Mouse (Mus musculus) kidney, postnatal 0 days (tissue): Measurements from ENCODE around the gene Mrpl39. TPM values are rescaled to one million over a fixed set of nuclear protein-coding genes. Genes with fewer than 3 reads are reported as not detected.

Experiments
- ATAC-seq: fragments of 200-750 bp; cut with Nextera tagmentation; replicated peaks from 2 replicates; pipeline ENCODE4 v1.8.0; 2017; ENCODE audit warnings: low read depth, moderate number of reproducible peaks, moderate TSS enrichment, moderate library complexity; ENCODE audit not compliant: low FRiP score
- DNase-seq: peaks from one replicate; pipeline ENCODE4 v3.0.0-alpha.2; 2016; ENCODE audit warnings: low spot score
- H3K27ac ChIP-seq: fragments of 300-500 bp; sonication (generic); 2 replicates; pipeline ENCODE4 v1.5.1; 2014; ENCODE audit warnings: mild to moderate bottlenecking
- H3K27me3 ChIP-seq: fragments of 300-500 bp; sonication (generic); 2 replicates; pipeline ENCODE4 v1.6.1; 2014; ENCODE audit warnings: low read length, mixed read lengths; ENCODE audit not compliant: insufficient read depth
- H3K36me3 ChIP-seq: fragments of 300-500 bp; sonication (generic); 2 replicates; pipeline ENCODE4 v1.6.1; 2014; ENCODE audit warnings: low read length, mixed read lengths; ENCODE audit not compliant: insufficient read depth
- H3K4me1 ChIP-seq: fragments of 300-500 bp; sonication (generic); replicated peaks from 2 replicates; pipeline ENCODE4 v1.6.1; 2014; ENCODE audit warnings: antibody characterized with exemption, low read length, mixed read lengths; ENCODE audit not compliant: insufficient read depth
- H3K4me2 ChIP-seq: fragments of 300-500 bp; sonication (generic); 2 replicates; pipeline ENCODE4 v1.6.1; 2014; ENCODE audit warnings: mild to moderate bottlenecking, low read length, moderate library complexity, mixed read lengths
- H3K4me3 ChIP-seq: fragments of 300-500 bp; sonication (generic); replicated peaks from 2 replicates; pipeline ENCODE4 v1.5.1; 2014; ENCODE audit warnings: low read depth, low read length
- H3K9ac ChIP-seq: fragments of 300-500 bp; sonication (generic); 2 replicates; pipeline ENCODE4 v1.6.1; 2014; ENCODE audit warnings: low read depth, low read length
- H3K9me3 ChIP-seq: fragments of 300-500 bp; sonication (generic); replicated peaks from 2 replicates; pipeline ENCODE4 v1.6.1; 2016; ENCODE audit warnings: low read length, inconsistent platforms, mixed read lengths
- CTCF ChIP-seq: IDR thresholded peaks from 2 replicates; pipeline ENCODE4 v1.5.1; 2016; ENCODE audit warnings: antibody characterized with exemption, low read depth, mild to moderate bottlenecking, moderate library complexity
- WGBS: fragments of 180-500 bp; shearing (Covaris S2); extraction: QIAGEN DNeasy Blood & Tissue Kit; methylation state at CpG from one replicate; pipeline ENCODE4 v1.1.7; 2014; 5-methylcytosine and 5-hydroxymethylcytosine counted together
- polyA plus RNA-seq: library from polyadenylated mRNA; unstranded; fragments of >200 nt; fragmentation: Nextera tagmentation; extraction: Ambion mirVana; gene quantifications from 2 replicates; pipeline ENCODE4 v1.2.1, GENCODE M21; 2015

Gene Mrpl39
- polyA plus RNA-seq, 1 experiment from 2014 or later, result 45.5 TPM

GRCm38 (mm10) chr16:84703129-84703768 is 32.3 kb downstream of the Mrpl39 start:
- no peak for TF ChIP-seq CTCF
- Histone ChIP-seq H3K27me3 (no peaks in the 10 kb centered on the region), H3K4me2 (peak overlapping the region; percentile 98), H3K4me1 (no peaks in the 10 kb centered on the region), H3K27ac (no peak overlapping the region), H3K9ac (peak overlapping the region; percentile 63), H3K9me3 (no peaks in the 10 kb centered on the region), H3K36me3 (no peaks in the 10 kb centered on the region), H3K4me3 (peak overlapping the region; percentile 57)
- ATAC-seq (peak; percentile 90), DNase-seq (peak; percentile 55)
- WGBS, result under 1% methylated on average over 54 of the region's 55 CpGs

- peak overlapping the region; percentile 98 for H3K4me2 ChIP-seq
- no peaks in the 10 kb centered on the region for H3K36me3 ChIP-seq
- ATAC-seq (peak; percentile 68), DNase-seq (peak; percentile 5)
- peak overlapping the region; percentile 63 for H3K9ac ChIP-seq
- no peaks in the 10 kb centered on the region for H3K9me3 ChIP-seq
- H3K27ac ChIP-seq, result no peak overlapping the region
- 12% methylated on average over 39 of the region's 39 CpGs for WGBS
- H3K27me3 ChIP-seq, result no peaks in the 10 kb centered on the region
- no peaks in the 10 kb centered on the region for H3K4me1 ChIP-seq
- peak overlapping the region; percentile 57 for H3K4me3 ChIP-seq
- TF ChIP-seq CTCF, result no peak
Observed at GRCm38 (mm10) chr16:84702230-84703128, 33.1 kb downstream of the Mrpl39 start.

DNA sequence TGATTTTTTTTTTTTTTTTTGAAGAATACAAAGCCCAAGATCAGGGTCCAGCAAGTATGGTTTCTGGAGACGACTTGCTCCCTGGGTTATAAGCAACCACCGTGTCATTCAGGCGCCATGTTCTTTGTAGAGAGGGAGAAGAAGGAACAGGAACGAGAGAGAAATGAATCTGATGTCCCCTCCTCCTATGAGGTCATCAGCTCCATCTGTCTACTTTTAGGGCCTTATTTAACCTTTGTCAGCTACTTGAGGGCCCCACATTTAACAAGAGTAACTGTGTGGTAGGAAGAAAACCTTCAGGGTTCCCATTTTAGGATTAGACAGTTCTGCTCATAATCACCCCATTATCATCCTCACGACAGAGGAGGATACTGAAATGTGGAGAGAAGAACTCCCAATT is 34.5 kb downstream of the Mrpl39 start:
- ATAC-seq (no peak), DNase-seq (no peak)
- TF ChIP-seq CTCF, result no peak
- H3K9me3 ChIP-seq, result no peaks in the 10 kb centered on the region
- H3K4me1 ChIP-seq, result no peaks in the 10 kb centered on the region
- WGBS, result 92% methylated on average over 5 of the region's 5 CpGs
- H3K4me2 ChIP-seq, result no peak overlapping the region
- no peak overlapping the region for H3K4me3 ChIP-seq
- no peaks in the 10 kb centered on the region for H3K36me3 ChIP-seq
- H3K27ac ChIP-seq, result no peak overlapping the region
- no peak overlapping the region for H3K9ac ChIP-seq
- H3K27me3 ChIP-seq, result no peaks in the 10 kb centered on the region

GRCm38 (mm10) chr16:84698708-84699107 is 36.8 kb downstream of the Mrpl39 start:
- TF ChIP-seq CTCF, result no peak
- no peak for DNase-seq
- 51% methylated on average over 6 of the region's 6 CpGs for WGBS
- Histone ChIP-seq H3K9ac (no peak overlapping the region), H3K36me3 (no peaks in the 10 kb centered on the region), H3K4me2 (no peak overlapping the region), H3K27me3 (no peaks in the 10 kb centered on the region), H3K4me1 (no peaks in the 10 kb centered on the region), H3K4me3 (no peak overlapping the region), H3K9me3 (no peaks in the 10 kb centered on the region), H3K27ac (no peak overlapping the region)
- ATAC-seq, result no peak

- Histone ChIP-seq H3K27ac (no peak overlapping the region), H3K4me2 (no peak overlapping the region), H3K4me1 (no peaks in the 10 kb centered on the region), H3K27me3 (no peaks in the 10 kb centered on the region), H3K36me3 (no peaks in the 10 kb centered on the region), H3K4me3 (no peak overlapping the region), H3K9me3 (no peaks in the 10 kb centered on the region), H3K9ac (no peak overlapping the region)
- DNase-seq (no peak), ATAC-seq (no peak; the same call in 1 of the 2 replicates)
- no peak for TF ChIP-seq CTCF
- 75% methylated on average over 11 of the region's 11 CpGs for WGBS
Observed at GRCm38 (mm10) chr16:84696178-84696577, 39.4 kb downstream of the Mrpl39 start.

GRCm38 (mm10) chr16:84681991-84682390 is 53.6 kb downstream of the Mrpl39 start:
- Histone ChIP-seq H3K9me3 (no peaks in the 10 kb centered on the region), H3K27ac (no peak overlapping the region), H3K9ac (no peak overlapping the region), H3K36me3 (no peaks in the 10 kb centered on the region), H3K4me2 (no peak overlapping the region), H3K4me3 (no peak overlapping the region), H3K27me3 (no peaks in the 10 kb centered on the region), H3K4me1 (no peaks in the 10 kb centered on the region)
- ATAC-seq, result no peak
- no peak for DNase-seq
- no peak for TF ChIP-seq CTCF
- 40% methylated on average over 4 of the region's 4 CpGs for WGBS
